Mouse (Mus musculus): ENCODE measurements around the gene Eif4e2.

- no peak for TF ChIP-seq CEBPB (IDR thresholded peaks at IDR 0.05; ENCODE audit: low read depth)
- no peak for TF ChIP-seq CTCF (IDR thresholded peaks at IDR 0.05; ENCODE audit: control insufficient read depth, insufficient read depth, insufficient read length)
- no peak for TF ChIP-seq USF1 (IDR thresholded peaks at IDR 0.05; ENCODE audit: low read depth)
- no peak for TF ChIP-seq MYOG (IDR thresholded peaks at IDR 0.05; ENCODE audit: control insufficient read depth, extremely low read depth, insufficient read length)
- TF ChIP-seq MYOD1 (IDR thresholded peaks at IDR 0.05; ENCODE audit: control insufficient read depth, insufficient read length, low read depth): no peak
These were observed 29.5 kb upstream of the Eif4e2 start for GRCm38 (mm10) chr1:87183998-87184750.

Data from C2C12 (cell line).